Mouse (Mus musculus): ENCODE measurements around the gene Olfr1410.

Gene Olfr1410

DNA sequence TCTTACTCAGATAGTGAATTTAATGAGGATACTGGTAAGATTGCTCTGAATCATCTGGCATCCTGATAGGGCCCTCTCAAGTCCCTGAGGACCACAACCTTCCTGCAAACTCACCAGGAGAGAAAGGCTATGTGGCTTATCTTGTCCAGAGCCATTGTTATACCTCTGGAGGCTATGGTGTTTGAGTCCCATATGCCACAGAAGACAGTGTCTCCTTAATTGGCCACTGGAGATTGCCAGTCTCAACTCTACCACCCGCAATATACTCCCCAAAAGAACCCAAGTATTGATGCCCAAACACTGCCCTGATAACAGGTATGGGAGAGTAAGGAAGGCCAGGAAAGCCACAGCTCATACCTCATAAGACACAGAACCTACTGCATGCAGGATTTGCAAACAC is at the start of gene Olfr1410:
Gene Olfr1410, plus strand, starts transcription at position 301 of the 400 bp plus-strand sequence.
- DNase-seq (ENCODE audit: low spot score in 2 of 2): no peak

DNA sequence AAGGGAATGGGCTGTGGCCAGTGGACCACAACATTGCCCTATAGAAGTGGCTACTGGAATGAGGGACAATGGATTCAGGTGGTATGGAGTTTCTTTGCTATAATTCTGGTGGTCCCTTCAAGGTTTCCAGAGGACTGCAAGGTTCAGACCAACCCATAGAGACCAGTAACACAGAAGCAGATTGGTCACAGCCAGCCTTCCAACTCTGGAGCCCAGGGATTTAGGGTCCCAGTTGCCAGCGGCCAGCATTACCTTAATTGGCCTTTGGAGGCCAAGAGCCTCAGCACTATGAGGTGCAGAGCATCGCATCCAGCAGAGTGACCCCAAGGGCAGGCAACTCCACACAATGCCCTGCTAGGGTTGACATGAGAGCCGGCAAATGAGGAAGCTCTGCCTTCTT is 34.6 kb upstream of the Olfr1410 start, which contains the start of gene Olfr1413:
Gene Olfr1413, plus strand, starts transcription at position 301 of the 400 bp plus-strand sequence.
- DNase-seq (ENCODE audit: low spot score in 2 of 2): no peak

- no peak for DNase-seq (ENCODE audit: low spot score in 2 of 2)
Observed at GRCm38 (mm10) chr1:92585479-92585878, 20.1 kb upstream of the Olfr1410 start, which contains the start of gene Olfr1412. Gene Olfr1412 (plus strand): TSS chr1:92585779.

- no peak for DNase-seq (ENCODE audit: low spot score in 2 of 2)
Observed at GRCm38 (mm10) chr1:92594111-92594510, 11.5 kb upstream of the Olfr1410 start, which contains the start of gene Olfr1411. Gene Olfr1411 (plus strand): TSS chr1:92594411.

GRCm38 (mm10) chr1:92596019-92596418 is 9.6 kb upstream of the Olfr1410 start:
- DNase-seq (ENCODE audit: low spot score in 2 of 2): no peak

DNA sequence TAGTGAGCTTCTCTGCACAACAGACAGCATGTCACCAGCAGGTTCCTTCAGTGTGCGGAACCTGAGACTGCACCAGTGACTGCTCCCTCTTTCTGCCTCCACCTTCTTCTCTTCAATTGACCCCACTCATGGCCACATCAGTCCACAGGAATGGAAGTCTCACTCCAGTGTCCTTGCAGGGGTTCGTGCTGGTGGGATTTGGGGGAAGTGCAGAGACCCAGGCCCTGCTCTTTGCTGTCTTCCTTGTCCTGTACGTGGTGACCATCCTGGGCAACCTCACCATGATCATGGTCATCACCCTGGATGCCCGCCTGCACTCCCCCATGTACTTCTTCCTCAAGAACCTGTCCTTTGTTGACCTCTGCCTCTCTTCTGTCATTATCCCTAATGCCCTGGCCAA is 2.1 kb downstream of the Olfr1410 start:
- DNase-seq (ENCODE audit: low spot score in 2 of 2): no peak

DNA sequence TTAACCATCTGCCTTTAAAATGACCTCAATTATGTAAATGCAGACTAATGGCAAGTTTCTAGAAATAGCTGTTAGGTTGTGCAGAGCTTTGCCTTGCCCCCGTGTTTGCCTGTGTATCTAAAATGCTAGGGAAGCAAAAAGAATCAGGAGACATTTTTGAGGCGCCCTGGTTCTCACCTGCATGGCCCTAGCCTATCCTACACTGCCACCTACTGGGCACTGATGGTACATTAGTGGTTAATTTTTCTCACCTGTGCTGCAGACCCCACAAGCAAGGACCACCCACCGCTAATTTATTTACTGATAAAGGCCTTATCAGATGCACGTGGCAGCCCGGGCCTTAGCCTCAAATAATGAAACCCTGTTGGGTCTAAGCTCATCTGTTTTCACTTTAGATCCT is 5.4 kb downstream of the Olfr1410 start:
- peak in 1 of 2 experiments; percentile 49 for DNase-seq (ENCODE audit: low spot score in 2 of 2)

DNA sequence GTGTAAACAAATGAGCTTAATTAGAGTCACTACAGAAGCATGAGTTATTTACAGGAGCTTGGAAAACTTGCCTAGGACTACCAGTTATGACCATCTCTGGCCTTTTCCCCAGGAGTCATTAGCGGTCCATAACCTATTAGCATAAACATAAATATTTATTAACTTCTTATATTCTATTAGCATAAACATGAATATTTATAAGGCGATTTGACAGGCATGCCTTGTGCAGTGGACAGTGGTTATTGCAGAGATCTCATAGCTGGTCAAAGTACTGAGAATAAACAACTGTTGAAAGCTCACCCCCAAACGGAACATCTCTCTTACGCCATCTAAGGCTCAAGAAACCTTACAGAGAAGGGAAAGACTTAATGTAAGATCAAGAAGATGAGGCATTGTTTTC is 7.6 kb downstream of the Olfr1410 start:
- no peak for DNase-seq (ENCODE audit: low spot score in 2 of 2)

- no peak for DNase-seq (ENCODE audit: low spot score in 2 of 2)
Observed at GRCm38 (mm10) chr1:92614516-92614915, 8.9 kb downstream of the Olfr1410 start.

DNA sequence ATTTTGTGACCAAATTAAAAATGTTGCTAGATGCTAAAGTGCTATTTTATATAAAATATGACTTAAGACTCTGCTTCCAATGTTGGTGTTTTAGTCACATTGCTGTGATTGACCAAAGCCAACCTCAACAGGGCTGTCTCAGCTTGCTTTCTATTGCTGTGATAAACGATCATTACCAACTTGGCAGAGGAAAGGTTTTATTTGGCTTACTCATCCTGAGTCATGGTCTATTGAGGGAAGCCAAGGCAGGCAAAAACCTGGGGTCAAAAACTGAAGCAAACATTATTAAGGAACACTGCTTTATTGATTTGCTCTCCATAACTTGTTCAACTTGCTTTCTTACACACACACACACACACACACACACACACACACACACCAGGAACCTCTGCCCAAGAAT is 10.5 kb downstream of the Olfr1410 start:
- no peak for DNase-seq (ENCODE audit: low spot score in 2 of 2)

DNA sequence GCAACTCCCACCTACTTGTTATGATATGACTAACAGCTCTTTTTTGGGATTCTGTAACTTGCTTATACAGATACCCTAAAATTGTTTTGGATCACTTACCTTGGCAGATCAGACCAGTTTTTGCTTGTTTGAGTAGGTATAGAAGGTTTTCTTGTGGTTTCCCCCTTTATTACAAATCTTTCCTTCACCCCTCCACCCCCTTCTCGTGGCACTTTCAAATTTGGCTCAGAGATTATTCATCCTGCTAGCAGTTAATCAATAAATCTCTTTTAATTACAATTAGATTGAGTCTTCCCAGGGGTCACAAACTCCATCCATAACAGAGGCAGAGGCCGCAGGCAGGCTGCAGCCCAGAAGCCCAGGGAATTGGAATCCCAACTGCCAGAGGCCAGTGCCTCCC is 11.9 kb downstream of the Olfr1410 start, which contains the start of gene Olfr12:
Gene Olfr12, plus strand, starts transcription at position 301 of the 400 bp plus-strand sequence.
- DNase-seq (ENCODE audit: low spot score in 2 of 2): no peak

- DNase-seq (ENCODE audit: low spot score in 2 of 2): no peak
Observed at GRCm38 (mm10) chr1:92618360-92618759, 12.8 kb downstream of the Olfr1410 start.

DNA sequence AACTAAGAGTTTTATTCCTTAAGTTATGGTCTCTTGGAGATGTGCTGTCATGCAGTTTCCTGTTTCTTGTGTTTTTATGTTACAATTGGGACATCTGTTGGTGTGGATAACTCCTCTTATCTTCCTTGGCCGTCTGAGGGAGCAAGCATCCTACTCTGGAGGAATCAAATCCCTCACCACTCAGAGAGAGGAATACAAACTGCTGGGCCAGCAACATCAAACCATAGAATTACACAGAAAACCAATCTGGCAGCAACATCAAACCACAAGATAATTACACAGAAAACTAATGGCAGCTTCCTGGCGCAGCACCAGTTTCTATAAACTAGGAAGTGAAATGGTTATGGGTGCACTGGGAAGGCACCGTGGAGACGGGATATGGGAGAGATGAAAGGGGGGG is 22.6 kb downstream of the Olfr1410 start:
- DNase-seq (ENCODE audit: low spot score in 2 of 2): no peak

DNA sequence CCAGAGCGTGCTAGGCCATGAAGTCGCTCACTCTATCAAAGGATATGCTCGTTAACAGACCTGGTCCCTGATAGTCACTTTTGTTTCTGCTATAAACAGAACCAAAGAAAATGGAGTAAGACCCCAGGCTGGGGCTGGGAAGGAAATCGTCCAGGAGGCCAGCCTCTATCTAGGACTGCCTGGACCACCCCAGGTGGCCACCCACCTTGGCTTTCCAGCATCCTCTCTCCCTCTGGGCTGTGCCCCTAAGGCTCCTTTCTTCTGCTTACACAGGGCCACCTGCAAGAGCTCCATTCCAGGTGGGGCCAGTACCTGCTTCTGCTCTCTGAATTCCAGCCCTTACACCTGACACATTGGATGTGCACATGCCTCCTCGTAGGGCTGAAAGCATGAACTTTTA is 26.6 kb downstream of the Olfr1410 start:
- no peak for DNase-seq (ENCODE audit: low spot score in 2 of 2)

- DNase-seq (ENCODE audit: low spot score in 2 of 2): no peak
Observed at GRCm38 (mm10) chr1:92632948-92633347, 27.4 kb downstream of the Olfr1410 start.

DNA sequence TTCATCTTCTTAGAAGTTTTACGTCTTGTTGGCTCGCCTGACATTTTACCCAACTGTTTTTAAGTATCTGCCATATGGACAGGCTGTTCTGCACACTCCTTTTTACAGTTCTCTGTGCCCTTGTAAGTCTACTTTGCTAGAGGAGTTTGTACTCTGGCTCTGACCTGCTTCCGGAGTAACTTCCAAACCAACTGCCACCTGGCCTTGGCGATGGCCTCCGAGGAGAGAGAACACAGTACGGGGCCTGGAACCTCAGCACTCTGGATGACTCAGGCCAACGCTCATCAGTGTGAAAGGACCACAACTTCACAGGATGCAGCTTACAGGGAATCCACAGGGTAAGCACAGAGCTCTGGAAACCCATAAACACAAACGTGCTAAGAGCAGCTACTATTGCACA is 28.1 kb downstream of the Olfr1410 start:
- no peak for DNase-seq (ENCODE audit: low spot score in 2 of 2)

DNA sequence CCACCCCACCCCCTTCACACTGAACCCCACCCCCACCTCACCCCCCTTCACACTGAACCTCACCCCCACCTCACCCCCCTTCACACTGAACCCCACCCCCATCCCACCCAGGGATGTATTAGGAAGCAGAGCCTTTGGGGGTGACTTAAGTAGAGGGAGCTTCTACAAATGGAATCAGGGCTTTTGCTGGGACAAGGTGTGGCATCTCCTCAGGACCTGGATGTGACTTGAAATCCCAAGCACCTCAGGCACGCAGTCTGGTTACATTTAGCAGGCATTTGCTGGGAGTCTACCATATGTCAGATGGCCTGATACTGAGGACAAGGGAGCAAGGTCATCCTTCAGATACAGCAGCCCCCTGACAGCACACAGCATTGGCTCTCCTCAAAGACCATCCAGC is 29.0 kb downstream of the Olfr1410 start:
- DNase-seq (ENCODE audit: low spot score in 2 of 2): no peak

DNA sequence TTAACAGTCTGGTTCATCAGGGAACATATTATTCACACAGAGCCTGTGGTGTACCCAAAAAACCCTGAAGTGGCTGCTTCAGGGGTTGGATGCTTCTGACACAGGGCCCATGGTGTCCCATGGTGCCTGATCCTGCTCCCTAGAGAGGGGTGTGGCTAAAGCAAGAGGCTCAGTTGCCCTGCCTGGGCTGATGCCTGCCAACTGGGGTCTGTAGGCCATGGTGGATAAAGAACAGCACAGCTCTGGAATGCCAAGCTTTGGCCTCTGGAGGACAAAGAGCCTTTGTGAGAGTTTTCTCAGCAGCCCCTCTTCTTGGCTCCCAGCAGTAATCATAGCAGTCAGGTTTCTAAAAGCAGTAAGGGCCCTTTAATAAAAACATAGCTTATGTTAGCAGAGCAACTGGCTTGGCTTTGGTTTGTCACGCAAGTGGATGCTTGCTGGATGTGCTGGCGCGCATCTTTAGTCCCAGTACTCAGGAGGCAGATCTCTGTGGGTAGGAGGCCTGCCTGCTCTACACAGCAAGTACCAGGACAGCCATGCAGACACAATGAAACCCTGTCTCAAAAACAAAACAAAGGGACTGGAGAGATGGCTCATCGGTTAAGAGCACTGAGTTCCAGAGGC is 29.5 kb downstream of the Olfr1410 start:
- no peak for DNase-seq (ENCODE audit: low spot score in 2 of 2)

- DNase-seq (ENCODE audit: low spot score in 2 of 2): no peak
Observed at GRCm38 (mm10) chr1:92636015-92636414, 30.4 kb downstream of the Olfr1410 start.

DNA sequence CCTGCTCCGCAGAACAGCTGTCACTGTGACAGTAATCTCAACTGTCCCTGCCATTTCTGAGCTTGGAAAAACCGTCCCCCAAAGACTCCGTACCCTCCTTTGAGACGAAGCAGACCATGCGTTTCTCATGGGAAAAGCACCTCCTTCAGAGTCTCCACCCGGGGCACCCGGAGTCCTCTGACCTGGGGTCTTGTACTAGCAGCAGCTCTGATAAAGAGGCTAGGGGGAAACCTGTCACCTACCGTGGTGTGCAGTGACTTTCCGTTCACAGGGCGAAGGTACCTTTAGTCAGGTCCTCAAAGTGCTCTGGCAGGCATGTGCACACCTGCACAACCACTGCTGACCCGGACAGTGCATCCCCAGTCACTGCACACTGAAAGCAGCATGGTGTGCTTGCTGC is 31.1 kb downstream of the Olfr1410 start:
- DNase-seq (ENCODE audit: low spot score in 2 of 2): no peak

DNA sequence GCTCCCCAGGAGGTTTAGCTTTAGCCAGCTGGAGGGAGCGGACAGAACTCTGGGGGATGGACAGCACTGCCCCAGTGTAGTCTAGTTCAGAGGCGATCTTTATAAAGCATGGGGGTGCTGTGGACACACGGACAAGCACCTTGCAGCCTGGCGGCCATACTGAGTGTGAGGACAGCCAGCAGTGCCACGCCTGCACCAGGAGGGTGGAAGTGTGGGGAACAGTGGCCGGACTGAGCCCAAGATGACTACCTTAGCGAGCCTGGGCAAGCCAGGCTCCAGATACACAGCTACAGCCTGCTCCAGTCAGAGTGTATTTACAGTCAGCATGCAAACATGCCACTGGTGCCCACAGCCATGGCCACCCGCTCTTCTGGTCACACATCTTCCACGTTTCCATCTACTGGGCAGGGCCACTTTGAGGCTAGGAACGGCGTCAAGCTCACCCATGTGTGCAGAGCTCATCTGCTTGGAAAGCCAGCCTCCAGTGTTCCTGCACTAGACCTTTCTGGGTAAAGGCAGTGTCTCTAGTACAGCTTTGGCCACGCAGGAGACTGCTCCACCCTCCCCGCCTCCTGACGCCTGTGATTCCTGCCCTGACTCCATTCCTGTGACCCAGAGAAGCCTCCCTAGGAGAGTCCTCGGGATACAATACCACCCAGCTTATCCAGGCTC is 32.1 kb downstream of the Olfr1410 start:
- DNase-seq (ENCODE audit: low spot score in 2 of 2): no peak

- DNase-seq (ENCODE audit: low spot score in 2 of 2): no peak
Observed at GRCm38 (mm10) chr1:92638181-92638580, 32.6 kb downstream of the Olfr1410 start.

GRCm38 (mm10) chr1:92638736-92639135 is 33.2 kb downstream of the Olfr1410 start:
- DNase-seq (ENCODE audit: low spot score in 2 of 2): no peak

All from frontal cortex, postnatal 10 days (tissue).